ENCODE assay signal across 11 mouse cellular contexts in the genomic region with DNA sequence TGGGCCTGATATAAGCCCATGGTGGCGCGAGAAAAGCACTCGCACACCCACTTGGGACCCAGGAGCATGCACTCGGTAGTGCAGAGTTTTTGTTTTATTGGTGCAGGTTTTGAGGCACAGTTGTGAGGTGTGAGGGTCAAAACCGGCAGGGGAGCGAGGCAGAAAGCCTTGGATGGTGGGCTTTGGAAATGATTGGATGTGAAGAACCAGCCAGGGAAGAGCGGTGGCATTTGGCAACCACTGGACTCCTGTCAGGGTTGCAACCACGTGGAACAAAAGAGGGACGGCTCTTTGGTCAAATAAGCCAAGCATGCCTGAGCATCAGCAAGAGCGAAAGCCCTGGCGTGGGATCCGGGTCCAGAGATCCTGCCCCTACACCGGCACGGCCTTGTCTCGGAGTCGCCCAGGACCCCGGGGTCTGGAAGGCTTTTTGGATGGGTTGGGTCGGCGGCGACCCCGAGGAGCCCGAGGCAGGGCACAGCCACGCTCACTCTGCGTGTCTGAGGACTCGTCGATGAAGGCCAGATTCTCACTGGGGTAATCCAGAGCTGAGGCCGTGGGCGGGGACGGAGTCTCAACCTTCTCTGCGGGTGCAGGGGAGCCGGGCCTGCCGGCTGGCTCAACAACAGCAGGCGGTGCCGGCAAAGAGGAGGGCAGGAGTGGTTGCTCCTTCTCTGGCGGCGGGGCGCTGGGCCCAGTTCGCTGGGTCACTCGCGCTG. TPM values are rescaled to one million over a fixed set of nuclear protein-coding genes. Genes with fewer than 3 reads are reported as not detected.
DNase-seq lines count a peak whose midpoint lies in the region; ATAC-seq and TF ChIP-seq lines count a peak whose summit lies in the region.
"Had no signal": no experiment of that assay in that cellular context is flagged by ENCODE, and none has a peak within 500 bp of the region (broad histone marks: within the 10 kb centered on the region; RNA-seq: fewer than 3 reads in every experiment).

No protein-coding gene starts in this region.

- peak overlapping the region; percentile 11; the same call in 1 of the 2 replicates for H3K4me3 ChIP-seq in lung, embryonic 14.5 days (ENCODE audit: low read depth, low read length)
- H3K4me3 ChIP-seq in lung, adult 2 months (replicated peaks; ENCODE audit: extremely low read depth, low read depth, low read length), result no peak overlapping the region
- 0 out of 2 replicates have a peak overlapping the region, but pooled peaks have one; percentile 11 for H3K4me3 ChIP-seq in hindbrain, postnatal 0 days (ENCODE audit: low read length)
- H3K4me3 ChIP-seq in neural tube, embryonic 13.5 days, result peak overlapping the region; percentile 24

- no peaks in the 10 kb centered on the region for H3K36me3 ChIP-seq in lung, embryonic 14.5 days (ENCODE audit: insufficient read depth)
- no peaks in the 10 kb centered on the region for H3K36me3 ChIP-seq in hindbrain, postnatal 0 days (ENCODE audit: insufficient read depth, low read length)
- no peaks in the 10 kb centered on the region for H3K36me3 ChIP-seq in neural tube, embryonic 13.5 days

- no peaks in the 10 kb centered on the region for H3K9me3 ChIP-seq in lung, embryonic 14.5 days (ENCODE audit: low read depth, low read length)
- no peaks in the 10 kb centered on the region for H3K9me3 ChIP-seq in hindbrain, postnatal 0 days (ENCODE audit: low read length)
- no peaks in the 10 kb centered on the region for H3K9me3 ChIP-seq in neural tube, embryonic 13.5 days

- H3K4me2 ChIP-seq in lung, embryonic 14.5 days, result peak overlapping the region; percentile 51
- H3K4me2 ChIP-seq in hindbrain, postnatal 0 days (ENCODE audit: low read depth, low read length), result 0 out of 2 replicates have a peak overlapping the region, but pooled peaks have one; percentile 10
- peak overlapping the region; percentile 34 for H3K4me2 ChIP-seq in neural tube, embryonic 13.5 days

- TF ChIP-seq CTCF in lung, embryonic 14.5 days (IDR thresholded peaks at IDR 0.05; ENCODE audit: low read depth), result no peak
- TF ChIP-seq CTCF in lung, adult 2 months (IDR thresholded peaks at IDR 0.05; ENCODE audit: insufficient read depth, low read length), result no peak
- TF ChIP-seq CTCF in hindbrain, postnatal 0 days (IDR thresholded peaks at IDR 0.05; ENCODE audit: low read depth), result no peak

- no peaks in the 10 kb centered on the region for H3K4me1 ChIP-seq in lung, embryonic 14.5 days (ENCODE audit: insufficient read depth)
- peaks cover 8% of the 10 kb centered on the region for H3K4me1 ChIP-seq in lung, adult 2 months (ENCODE audit: control insufficient read depth, insufficient read depth, low read length)
- H3K4me1 ChIP-seq in hindbrain, postnatal 0 days (ENCODE audit: insufficient read depth, low read length), result peaks cover 8% of the 10 kb centered on the region; the same call in 1 of the 2 replicates
- peaks cover 32% of the 10 kb centered on the region for H3K4me1 ChIP-seq in neural tube, embryonic 13.5 days (replicated peaks)

- H3K27ac ChIP-seq in lung, embryonic 14.5 days (ENCODE audit: low read depth), result no peak overlapping the region
- H3K27ac ChIP-seq in hindbrain, postnatal 0 days, result no peak overlapping the region
- no peak overlapping the region for H3K27ac ChIP-seq in neural tube, embryonic 13.5 days (replicated peaks)

- TF ChIP-seq POLR2A in lung, adult 2 months (IDR thresholded peaks at IDR 0.05; ENCODE audit: borderline replicate concordance, extremely low read depth, low read depth, low read length), result no peak

- 12% methylated on average over 40 of the region's 40 CpGs for WGBS in lung, embryonic 14.5 days
- WGBS in lung, adult 2 months, result 23% methylated on average over 40 of the region's 40 CpGs
- 11% methylated on average over 39 of the region's 40 CpGs for WGBS in hindbrain, postnatal 0 days
- WGBS in neural tube, embryonic 13.5 days, result 6% methylated on average over 40 of the region's 40 CpGs

- peak; percentile 56 for DNase-seq in cerebellum, adult 11-12 months
- no peak for DNase-seq in cerebellum, adult 8-10 months
- no peak for DNase-seq in lung, embryonic 14.5 days
- DNase-seq in lung, adult 2 months, result no peak
- peak; percentile 29 for DNase-seq in hindbrain, postnatal 0 days (ENCODE audit: low spot score)
- no peak for DNase-seq in yolk sac, embryonic 10.5 days (ENCODE audit: low spot score)
- no peak for DNase-seq in gastrocnemius, postnatal 14 days
- DNase-seq: kidney, adult 8-10 months; retina, postnatal 1 day; thymus, postnatal 14 days had no signal

- intact Hi-C loops in gastrocnemius, postnatal 14 days (cut with DNase I; ENCODE audit: low total_unique reads), result no loop called here

- H3K9ac ChIP-seq in lung, embryonic 14.5 days, result no peak overlapping the region
- H3K9ac ChIP-seq in hindbrain, postnatal 0 days (replicated peaks; ENCODE audit: low read length), result no peak overlapping the region
- 0 out of 2 replicates have a peak overlapping the region, but pooled peaks have one; percentile 31 for H3K9ac ChIP-seq in neural tube, embryonic 13.5 days

- ATAC-seq in lung, embryonic 14.5 days (ENCODE audit: insufficient read depth), result no peak
- no peak for ATAC-seq in hindbrain, postnatal 0 days
- no peak for ATAC-seq in neural tube, embryonic 13.5 days (ENCODE audit: low read depth)

- peaks cover 71% of the 10 kb centered on the region for H3K27me3 ChIP-seq in lung, embryonic 14.5 days (ENCODE audit: insufficient read depth, low read length)
- peaks cover 40% of the 10 kb centered on the region for H3K27me3 ChIP-seq in hindbrain, postnatal 0 days (ENCODE audit: insufficient read depth, low read length)
- H3K27me3 ChIP-seq in neural tube, embryonic 13.5 days, result peaks cover 79% of the 10 kb centered on the region

RNA-seq across cellular contexts. Expression of gene Catsperz, which starts 0.6 kb away (rescaled TPM):
- polyA plus RNA-seq in lung, embryonic 14.5 days (2014; fragmentation: Nextera tagmentation; extraction: Ambion mirVana), result 2.2 and 2.3 TPM in 2 replicates
- 0.16 and 0.49 TPM in 2 replicates for polyA plus RNA-seq in lung, adult 2 months (2012; rRNA removed)
- 2.0 TPM in 1 of 2 replicates, not detected in the other for total RNA-seq in hindbrain, postnatal 0 days (2014; rRNA removed)
- 2.9 and 3.7 TPM in 2 replicates for polyA plus RNA-seq in hindbrain, postnatal 0 days (2015; fragmentation: Nextera tagmentation; extraction: Ambion mirVana)
- 3.0 and 7.9 TPM in 2 replicates for polyA plus RNA-seq in neural tube, embryonic 13.5 days (2015; fragmentation: Nextera tagmentation; extraction: Ambion mirVana)
- not detected for total RNA-seq in gastrocnemius, postnatal 14 days (2021)

RNA-seq across cellular contexts. Expression of gene Esrra, which starts 4.2 kb away (rescaled TPM):
- 3.1 and 4.2 TPM in 2 replicates for polyA plus RNA-seq in lung, embryonic 14.5 days (2014; fragmentation: Nextera tagmentation; extraction: Ambion mirVana)
- 42.9 and 43.8 TPM in 2 replicates for polyA plus RNA-seq in lung, adult 2 months (2012; rRNA removed)
- 47.0 and 61.6 TPM in 2 replicates for total RNA-seq in hindbrain, postnatal 0 days (2014; rRNA removed)
- 11.8 and 12.3 TPM in 2 replicates for polyA plus RNA-seq in hindbrain, postnatal 0 days (2015; fragmentation: Nextera tagmentation; extraction: Ambion mirVana)
- 15.5 and 16.9 TPM in 2 replicates for polyA plus RNA-seq in neural tube, embryonic 13.5 days (2015; fragmentation: Nextera tagmentation; extraction: Ambion mirVana)
- total RNA-seq in gastrocnemius, postnatal 14 days (2021), result 10 to 100 TPM; 47.7 to 52.0 TPM

RNA-seq across cellular contexts. Expression of gene Kcnk4, which starts 8.5 kb away (rescaled TPM):
- 0.17 and 0.38 TPM in 2 replicates for polyA plus RNA-seq in lung, embryonic 14.5 days (2014; fragmentation: Nextera tagmentation; extraction: Ambion mirVana)
- polyA plus RNA-seq in lung, adult 2 months (2012; rRNA removed), result 0.17 TPM in 1 of 2 replicates, not detected in the other
- total RNA-seq in hindbrain, postnatal 0 days (2014; rRNA removed), result 13.3 and 17.6 TPM in 2 replicates
- 15.9 and 21.7 TPM in 2 replicates for polyA plus RNA-seq in hindbrain, postnatal 0 days (2015; fragmentation: Nextera tagmentation; extraction: Ambion mirVana)
- polyA plus RNA-seq in neural tube, embryonic 13.5 days (2015; fragmentation: Nextera tagmentation; extraction: Ambion mirVana), result 3.4 and 5.2 TPM in 2 replicates
- total RNA-seq in gastrocnemius, postnatal 14 days (2021), result not detected

RNA-seq across cellular contexts. Expression of gene Prdx5, which starts 15.9 kb away (rescaled TPM):
- 151 and 153 TPM in 2 replicates for polyA plus RNA-seq in lung, embryonic 14.5 days (2014; fragmentation: Nextera tagmentation; extraction: Ambion mirVana)
- polyA plus RNA-seq in lung, adult 2 months (2012; rRNA removed), result 110 and 148 TPM in 2 replicates
- total RNA-seq in hindbrain, postnatal 0 days (2014; rRNA removed), result 184 and 228 TPM in 2 replicates
- polyA plus RNA-seq in hindbrain, postnatal 0 days (2015; fragmentation: Nextera tagmentation; extraction: Ambion mirVana), result 587 and 589 TPM in 2 replicates
- polyA plus RNA-seq in neural tube, embryonic 13.5 days (2015; fragmentation: Nextera tagmentation; extraction: Ambion mirVana), result 294 and 302 TPM in 2 replicates
- total RNA-seq in gastrocnemius, postnatal 14 days (2021), result 100 to 1,000 TPM; 159 to 187 TPM

RNA-seq across cellular contexts. Expression of gene Bad, which starts 15.9 kb away (rescaled TPM):
- polyA plus RNA-seq in lung, embryonic 14.5 days (2014; fragmentation: Nextera tagmentation; extraction: Ambion mirVana), result 61.0 and 65.0 TPM in 2 replicates
- polyA plus RNA-seq in lung, adult 2 months (2012; rRNA removed), result 57.3 and 75.5 TPM in 2 replicates
- total RNA-seq in hindbrain, postnatal 0 days (2014; rRNA removed), result 58.2 and 67.0 TPM in 2 replicates
- polyA plus RNA-seq in hindbrain, postnatal 0 days (2015; fragmentation: Nextera tagmentation; extraction: Ambion mirVana), result 86.6 and 88.0 TPM in 2 replicates
- 90.4 and 95.1 TPM in 2 replicates for polyA plus RNA-seq in neural tube, embryonic 13.5 days (2015; fragmentation: Nextera tagmentation; extraction: Ambion mirVana)
- total RNA-seq in gastrocnemius, postnatal 14 days (2021), result 10 to 100 TPM; 14.2 to 14.6 TPM

Comparison
In these comparisons a context has a peak if more than half of its experiments do, and no peak if none do; other contexts are left out.
1. DNase-seq: peak in cerebellum, adult 11-12 months (single experiment) and hindbrain, postnatal 0 days (single experiment); none in cerebellum, adult 8-10 months (single experiment), lung, embryonic 14.5 days (single experiment), lung, adult 2 months (single experiment), yolk sac, embryonic 10.5 days (single experiment) and gastrocnemius, postnatal 14 days (single experiment).
2. Peak in every context shown above with its lines, with median percentiles within 50 percentile points of each other: H3K4me2 ChIP-seq.